Mouse (Mus musculus) naive thymus-derived CD4-positive, alpha-beta T cell, adult 2 months (primary cell): ENCODE results near the gene Dscaml1.

Experiments used
- DNase-seq: peaks from one replicate; pipeline ENCODE4 v3.0.0-alpha.2; 2011; ENCODE audit warnings: low read depth

Gene Dscaml1

GRCm38 (mm10) chr9:45779201-45779600 lies 352.8 kb downstream of the Dscaml1 start:
- no peak for DNase-seq

GRCm38 (mm10) chr9:45783249-45784069 lies 357.0 kb downstream of the Dscaml1 start:
- DNase-seq: no peak

- DNase-seq: no peak
Observed at GRCm38 (mm10) chr9:45787071-45787470, 360.6 kb downstream of the Dscaml1 start.

- DNase-seq: no peak
Observed at GRCm38 (mm10) chr9:45787547-45787946, 361.1 kb downstream of the Dscaml1 start.

DNA sequence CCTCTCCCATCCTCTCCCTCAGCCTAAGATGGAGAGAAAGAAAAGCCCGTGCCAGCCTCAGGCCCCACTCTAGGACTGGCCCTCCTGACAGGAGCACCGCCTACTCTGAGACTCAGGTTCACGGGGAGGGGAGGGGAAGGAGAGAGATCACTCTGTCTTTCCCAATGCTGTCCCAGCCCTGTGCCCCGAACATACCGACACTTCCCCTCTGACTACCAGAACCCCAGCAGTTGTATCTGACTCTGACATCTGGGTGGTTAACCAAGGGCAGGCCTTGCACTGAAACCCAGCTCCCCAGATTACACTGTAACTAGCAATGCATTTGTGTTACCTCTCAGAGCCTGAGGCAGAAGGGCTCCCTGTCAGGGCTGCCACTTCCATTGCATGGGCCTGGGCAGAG lies 362.0 kb downstream of the Dscaml1 start:
- no peak for DNase-seq

GRCm38 (mm10) chr9:45791456-45792142 lies 365.2 kb downstream of the Dscaml1 start:
- no peak for DNase-seq

DNA sequence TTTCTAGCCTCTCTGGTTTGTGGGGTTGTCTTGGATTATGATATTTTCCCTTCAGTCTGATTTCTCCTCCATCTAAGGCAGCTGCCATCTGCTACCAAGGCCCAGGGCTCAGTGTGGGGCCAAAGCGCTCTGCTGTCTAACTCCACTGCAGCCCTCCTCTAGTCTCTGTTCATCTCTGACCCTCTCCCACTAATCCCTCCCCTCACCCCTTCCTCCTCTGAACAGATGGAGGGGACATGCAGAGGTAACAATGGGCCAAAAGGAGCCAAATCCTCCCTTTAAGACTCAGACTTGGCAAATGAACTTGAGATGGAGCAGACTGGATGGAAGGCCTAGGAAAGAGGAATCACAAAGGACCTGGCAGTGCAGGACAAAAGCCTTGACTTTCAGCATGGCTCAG lies 365.8 kb downstream of the Dscaml1 start:
- DNase-seq: no peak

DNA sequence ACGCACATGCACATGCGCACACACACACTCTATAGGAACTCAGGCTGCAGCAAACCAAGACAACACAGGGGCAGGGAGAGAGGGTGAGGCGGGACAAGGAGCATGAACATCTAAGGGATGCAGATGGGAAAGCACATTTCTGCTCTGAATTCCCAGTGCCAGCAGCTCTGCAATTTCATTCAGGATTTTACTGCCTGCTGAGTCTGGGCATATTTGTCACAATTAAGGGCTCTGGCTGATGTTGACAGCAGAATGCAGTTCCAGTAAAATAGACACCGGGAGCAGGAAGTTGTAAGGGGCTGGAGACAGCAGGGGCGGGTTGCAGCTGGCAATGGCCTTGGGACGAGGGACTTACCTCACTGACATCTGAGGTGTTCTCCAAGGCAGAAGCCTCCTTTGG lies 367.3 kb downstream of the Dscaml1 start:
- DNase-seq: no peak

DNA sequence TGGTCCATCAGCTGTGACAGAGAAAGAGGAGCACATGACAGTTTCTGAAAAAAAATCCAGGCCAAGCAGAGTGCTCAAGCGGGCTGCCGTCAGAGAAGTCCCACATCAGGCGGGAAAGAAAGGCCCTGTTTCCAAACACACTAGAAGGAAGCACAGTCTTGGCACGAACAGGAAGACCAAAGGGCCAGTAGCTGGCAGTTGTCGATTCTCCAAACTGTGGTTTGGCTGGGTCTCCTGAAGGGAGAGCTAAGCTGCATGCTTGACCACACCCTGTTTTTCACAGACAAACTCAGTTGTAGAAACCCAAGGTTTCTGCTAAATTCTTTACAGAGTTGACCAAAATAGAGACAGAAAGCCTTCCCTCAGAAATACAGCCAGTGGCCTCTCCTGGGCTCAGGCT lies 369.3 kb downstream of the Dscaml1 start:
- DNase-seq: no peak

DNA sequence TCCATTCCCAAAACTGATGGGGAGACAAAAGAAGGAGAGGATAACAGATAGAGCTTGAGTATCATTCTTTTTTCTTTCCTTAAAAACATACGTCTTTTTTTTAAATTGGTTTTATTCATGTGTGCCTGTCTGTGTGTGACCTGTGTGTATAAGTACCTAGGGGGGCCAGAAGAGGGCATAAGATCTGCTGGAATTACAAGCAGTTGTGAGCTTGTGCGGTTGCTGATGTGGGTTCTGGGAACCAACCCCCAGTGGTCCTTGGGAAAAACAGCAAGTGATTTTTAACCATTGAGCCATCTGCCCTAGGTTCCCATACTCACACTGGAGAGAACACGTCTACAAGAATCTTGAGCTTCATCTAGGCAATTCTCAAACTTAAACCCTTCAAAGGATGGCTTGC lies 370.8 kb downstream of the Dscaml1 start:
- DNase-seq: no peak

DNA sequence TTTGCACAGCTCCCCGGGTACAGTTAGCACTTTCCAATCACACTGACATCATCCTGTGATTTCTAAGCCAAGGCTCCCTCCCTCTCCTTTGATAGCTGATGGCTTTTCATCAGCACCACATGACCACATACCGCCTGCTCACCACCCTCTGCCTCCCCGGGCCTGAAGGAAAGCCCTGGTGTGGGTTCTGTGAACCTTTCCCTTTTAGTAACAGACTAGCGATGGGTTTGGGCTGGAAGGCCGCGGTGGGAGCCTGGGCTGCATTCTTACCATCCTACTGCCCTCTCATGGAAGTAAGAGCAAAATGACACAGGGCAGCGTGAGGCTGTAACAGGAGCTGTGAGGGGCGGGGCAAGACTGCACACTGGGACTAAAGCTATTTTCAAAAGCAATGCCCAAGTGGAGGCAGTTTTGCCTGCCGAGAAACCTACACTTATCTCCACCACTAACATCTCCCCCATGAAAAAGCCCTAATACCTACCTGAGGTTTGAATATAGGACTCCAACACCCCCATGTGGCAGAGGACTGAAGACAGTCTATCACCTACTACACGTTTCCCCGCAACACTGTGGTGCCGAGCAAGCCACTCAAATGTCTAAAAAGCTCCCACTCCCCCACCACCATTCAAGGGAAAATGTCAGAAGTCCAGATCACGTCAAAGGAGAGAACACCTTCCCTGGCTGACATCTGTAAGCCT lies 372.2 kb downstream of the Dscaml1 start:
- no peak for DNase-seq

DNA sequence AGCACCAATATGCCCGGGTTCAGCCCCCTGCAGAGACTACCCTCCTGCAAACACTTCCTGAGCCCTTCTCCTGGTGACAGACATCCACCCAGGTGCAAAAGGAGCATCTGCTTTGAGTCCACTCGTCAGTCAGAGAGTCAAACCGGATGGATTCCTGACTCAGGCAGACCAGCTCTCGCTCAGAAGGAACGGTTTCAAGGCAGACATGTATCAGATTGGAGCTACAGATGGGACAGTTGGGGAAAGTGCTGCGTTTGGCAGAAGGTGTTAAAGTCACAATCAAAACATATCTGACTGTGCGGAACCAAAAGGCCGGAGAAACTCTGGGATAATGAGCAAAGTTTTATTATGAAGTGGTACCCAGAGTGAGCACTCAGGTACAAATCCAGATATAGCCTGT lies 373.0 kb downstream of the Dscaml1 start:
- DNase-seq: no peak
